Mouse (Mus musculus) heart, postnatal 0 days (tissue): ENCODE data around the gene Gtsf1l.

ENCODE experiments used
- CTCF ChIP-seq: IDR thresholded peaks from 2 replicates; pipeline ENCODE4 v1.5.1; 2016; ENCODE audit warnings: antibody characterized with exemption, control low read depth, low read depth
- EP300 ChIP-seq: IDR thresholded peaks from 2 replicates; pipeline ENCODE4 v1.6.1; 2016; ENCODE audit warnings: antibody characterized with exemption, low read depth

GRCm38 (mm10) chr2:163102900-163103653 lies 15.4 kb upstream of the Gtsf1l start:
- TF ChIP-seq CTCF (no peak), EP300 (no peak)
